Mouse (Mus musculus): Measurements from ENCODE around the gene Dnttip2.

DNA sequence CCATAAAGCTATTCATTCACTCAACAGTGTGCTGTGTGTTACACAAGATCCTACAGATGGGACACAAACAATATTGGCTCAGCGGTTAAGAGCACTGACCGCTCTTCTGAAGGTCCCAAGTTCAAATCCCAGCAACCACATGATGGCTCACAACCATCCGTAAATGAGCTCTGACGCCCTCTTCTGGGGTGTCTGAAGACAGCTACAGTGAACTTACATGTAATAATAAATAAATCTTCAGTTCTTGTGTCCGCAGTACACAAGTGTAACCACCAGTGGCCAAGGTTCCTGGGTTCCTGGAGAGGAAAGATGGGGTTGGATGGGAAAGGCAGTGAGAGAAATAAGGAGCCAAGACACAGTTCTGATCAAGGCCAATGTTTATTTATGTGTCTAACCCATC lies 4.2 kb upstream of the Dnttip2 start:
- no peak for TF ChIP-seq CTCF (IDR thresholded peaks at IDR 0.05; ENCODE audit: low read depth, low read length)
- TF ChIP-seq POLR2A (IDR thresholded peaks at IDR 0.05; ENCODE audit: borderline replicate concordance, low read depth, low read length), result no peak
